Mouse (Mus musculus) myocyte (in vitro differentiated cells): ENCODE measurements at regions not wholly inside any gene's neighbourhood (a gene's known extent, or its start where the extent isn't known, plus 50 kb on each side); places are given as distances from the start of the nearest gene placed in this dataset.

Source experiments
- CEBPB ChIP-seq: IDR thresholded peaks from 2 replicates; pipeline ENCODE4 v1.6.1; 2011; ENCODE audit warnings: mild to moderate bottlenecking, moderate library complexity; ENCODE audit not compliant: poor library complexity, insufficient read depth, severe bottlenecking
- E2F4 ChIP-seq: IDR thresholded peaks from one replicate; pipeline ENCODE4 v1.6.1; 2011; ENCODE audit warnings: mild to moderate bottlenecking, control low read depth, moderate library complexity; ENCODE audit not compliant: insufficient read depth
- MAX ChIP-seq: IDR thresholded peaks from one replicate; pipeline ENCODE4 v1.6.1; 2011; ENCODE audit warnings: low read depth, mild to moderate bottlenecking, control low read depth
- MYOD1 ChIP-seq, 3 experiments: IDR thresholded peaks; one replicate each; pipeline ENCODE4 v1.6.1; 2011; ENCODE audit warnings: control low read depth in 2 of 3, low read depth in 2 of 3, mild to moderate bottlenecking in 2 of 3, moderate library complexity in 1 of 3; ENCODE audit not compliant: insufficient read length in 2 of 3, control insufficient read depth in 1 of 3
- MYOG ChIP-seq, 3 experiments: IDR thresholded peaks; one replicate each; pipeline ENCODE4 v1.6.1; 2011; ENCODE audit warnings: control low read depth in 2 of 3, low read depth in 2 of 3, mild to moderate bottlenecking in 2 of 3; ENCODE audit not compliant: insufficient read length in 2 of 3, control insufficient read depth in 1 of 3, insufficient read depth in 1 of 3
- POLR2A ChIP-seq: IDR thresholded peaks from one replicate; pipeline ENCODE4 v1.6.1; 2011; ENCODE audit warnings: low read depth, mild to moderate bottlenecking, control low read depth, moderate library complexity; ENCODE audit not compliant: insufficient read length
- POLR2AphosphoS2 ChIP-seq: IDR thresholded peaks from one replicate; pipeline ENCODE4 v1.6.1; 2011; ENCODE audit warnings: low read depth, control low read depth; ENCODE audit not compliant: insufficient read length
- REST ChIP-seq: IDR thresholded peaks from one replicate; pipeline ENCODE4 v1.6.1; 2011; ENCODE audit warnings: mild to moderate bottlenecking, control low read depth, moderate library complexity; ENCODE audit not compliant: insufficient read depth, insufficient read length
- SRF ChIP-seq: IDR thresholded peaks from one replicate; pipeline ENCODE4 v1.6.1; 2011; ENCODE audit warnings: low read depth; ENCODE audit not compliant: control insufficient read depth, insufficient read length
- TCF12 ChIP-seq: IDR thresholded peaks from one replicate; pipeline ENCODE4 v1.6.1; 2011; ENCODE audit warnings: mild to moderate bottlenecking, control low read depth; ENCODE audit not compliant: poor library complexity, insufficient read depth, severe bottlenecking
- USF1 ChIP-seq: IDR thresholded peaks from one replicate; pipeline ENCODE4 v1.6.1; 2011; ENCODE audit warnings: low read depth, mild to moderate bottlenecking, control low read depth, moderate library complexity

GRCm38 (mm10) chr14:31910809-31911208, 80.4 kb upstream of the Ankrd28 start:
- no peak for TF ChIP-seq POLR2AphosphoS2
- no peak for TF ChIP-seq POLR2A
- TF ChIP-seq MYOG (IDR thresholded peaks at IDR 0.05; ENCODE audit: control insufficient read depth in 1 of 3, insufficient read depth in 1 of 3, insufficient read length in 2 of 3, low read depth in 2 of 3) = no peak
- no peak for TF ChIP-seq CEBPB
- TF ChIP-seq E2F4 = no peak
- TF ChIP-seq SRF = no peak
- no peak for TF ChIP-seq MYOD1 (IDR thresholded peaks at IDR 0.05; ENCODE audit: control insufficient read depth in 1 of 3, insufficient read length in 2 of 3, low read depth in 2 of 3)
- no peak for TF ChIP-seq USF1
- TF ChIP-seq TCF12 = no peak
- TF ChIP-seq REST = no peak
- TF ChIP-seq MAX = no peak
